Mouse (Mus musculus) liver (tissue): Measurements from ENCODE around the gene Ccdc71l.
A peak's percentile ranks its signal among the peaks of the same experiment; 100 is the strongest.

Source experiments
- DNase-seq: peaks from one replicate; pipeline ENCODE4 v3.0.0-alpha.2; 2020; ENCODE audit warnings: mixed read lengths

The Ccdc71l gene

DNA sequence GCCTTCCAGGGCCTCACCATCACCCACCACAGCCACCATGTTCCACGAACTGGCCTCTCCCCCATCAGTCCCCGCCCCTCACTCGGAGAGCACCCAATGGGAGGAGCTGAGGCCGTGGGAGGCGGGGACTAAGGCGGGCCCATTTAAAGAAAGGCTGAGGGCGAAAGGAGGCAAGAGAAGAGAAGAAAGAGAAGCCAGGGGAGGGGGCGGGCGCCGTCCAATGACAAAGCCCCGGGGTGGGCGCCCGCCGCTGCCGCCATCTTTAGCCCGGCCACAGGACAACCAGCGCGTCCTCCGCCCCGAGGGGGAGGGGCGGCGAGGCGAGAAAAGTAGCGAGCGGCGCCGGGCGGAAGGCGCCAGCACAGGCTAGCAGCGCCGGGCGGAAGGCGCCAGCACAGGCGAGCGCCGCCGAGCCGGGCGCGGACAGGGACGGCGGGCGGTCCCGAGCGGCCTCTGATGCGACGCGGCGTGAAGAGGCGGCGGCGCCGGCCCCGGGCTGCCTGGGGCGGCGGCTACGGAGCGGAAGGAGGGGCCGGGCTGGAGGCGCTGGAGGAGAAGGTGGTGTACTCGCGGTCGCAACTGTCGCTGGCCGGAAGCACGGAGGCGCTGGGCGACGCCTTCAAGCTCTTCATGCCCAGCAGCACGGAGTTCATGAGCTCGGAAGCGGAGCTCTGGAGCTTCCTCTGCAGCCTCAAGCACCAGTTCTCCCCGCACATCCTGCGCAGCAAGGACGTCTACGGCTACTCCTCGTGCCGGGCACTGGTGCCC is at the start of gene Ccdc71l:
Gene Ccdc71l (plus strand): TSS at position 177 of the 768 bp plus-strand sequence.
- DNase-seq, result peak; percentile 95

DNA sequence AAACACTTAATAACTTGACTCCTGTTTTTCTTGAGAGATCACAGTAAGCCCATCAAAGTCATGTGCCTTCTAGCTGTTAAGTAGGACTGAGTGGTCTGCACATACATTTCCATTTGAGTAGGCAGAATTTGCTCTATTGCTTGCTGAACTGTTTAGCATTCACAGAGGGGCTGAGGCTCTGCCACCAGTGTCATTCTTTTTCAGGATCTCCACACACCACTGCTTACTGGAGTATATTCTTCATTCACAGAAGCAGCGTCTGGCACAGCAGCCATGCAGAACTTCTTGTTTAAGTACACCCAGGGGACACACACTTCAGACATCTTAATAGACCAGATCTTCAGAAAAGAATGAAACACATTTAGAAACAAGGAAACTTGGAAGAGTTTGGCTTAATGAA is 39.4 kb upstream of the Ccdc71l start:
- no peak for DNase-seq

GRCm38 (mm10) chr12:32343487-32343886 is 35.0 kb upstream of the Ccdc71l start:
- DNase-seq, result no peak

DNA sequence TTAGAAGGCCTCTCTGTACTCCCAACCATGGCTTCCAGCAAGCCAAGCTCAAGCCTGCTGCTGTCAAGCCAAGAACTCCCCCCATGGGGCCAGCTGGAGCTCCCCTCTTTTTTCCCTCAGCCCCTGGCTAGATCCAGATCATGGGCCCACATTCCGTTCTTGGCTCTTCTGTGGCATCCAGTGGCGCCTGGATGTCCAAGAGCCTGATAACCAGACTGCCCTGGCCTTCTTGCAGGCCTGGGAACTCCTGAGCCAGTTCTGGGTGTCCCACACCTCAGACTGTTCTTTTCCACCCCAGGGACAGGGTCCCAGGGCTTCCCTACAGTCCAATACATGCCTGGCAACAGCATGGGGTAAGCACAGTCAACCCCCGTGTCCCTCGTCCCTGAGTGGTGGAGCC is 32.4 kb upstream of the Ccdc71l start:
- DNase-seq, result no peak

DNA sequence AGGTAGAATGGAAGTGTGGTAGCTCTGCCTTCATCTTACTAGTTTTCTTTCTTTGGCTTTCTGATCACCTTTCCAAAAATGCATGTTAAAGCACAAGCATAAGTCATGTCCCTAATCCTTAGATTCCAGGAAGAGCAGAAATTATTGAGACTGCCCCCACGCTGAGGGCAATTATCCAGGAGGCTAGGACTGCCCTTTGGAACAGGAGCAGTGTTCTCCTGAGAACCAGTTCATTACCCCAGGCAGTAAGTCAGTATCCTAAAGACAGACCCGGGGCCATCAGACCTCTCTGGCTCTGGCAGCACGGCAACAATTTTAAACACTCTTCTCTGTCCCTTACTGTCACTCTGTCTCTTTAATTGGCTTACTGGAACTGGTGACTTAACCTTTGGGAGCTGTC is 30.0 kb upstream of the Ccdc71l start:
- no peak for DNase-seq

DNA sequence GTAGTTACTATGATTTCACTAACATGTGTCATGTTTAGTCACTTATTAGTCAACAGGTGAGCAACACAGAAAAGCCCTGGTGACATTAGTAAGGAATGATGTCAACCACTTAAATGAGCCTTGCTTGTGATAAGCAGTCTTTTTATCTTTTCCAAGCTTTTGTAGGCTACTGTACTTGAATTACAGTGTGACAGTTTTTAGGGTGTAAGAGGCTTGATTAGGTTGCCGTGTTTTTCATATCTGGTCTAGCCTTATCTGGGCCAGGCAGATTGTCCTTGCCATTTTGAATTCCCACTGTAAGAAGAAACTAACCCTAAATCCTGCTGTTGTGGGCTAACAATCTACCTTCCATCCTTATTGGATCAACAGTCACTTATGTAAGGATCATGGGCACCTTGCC is 26.6 kb upstream of the Ccdc71l start:
- DNase-seq, result peak; percentile 17

DNA sequence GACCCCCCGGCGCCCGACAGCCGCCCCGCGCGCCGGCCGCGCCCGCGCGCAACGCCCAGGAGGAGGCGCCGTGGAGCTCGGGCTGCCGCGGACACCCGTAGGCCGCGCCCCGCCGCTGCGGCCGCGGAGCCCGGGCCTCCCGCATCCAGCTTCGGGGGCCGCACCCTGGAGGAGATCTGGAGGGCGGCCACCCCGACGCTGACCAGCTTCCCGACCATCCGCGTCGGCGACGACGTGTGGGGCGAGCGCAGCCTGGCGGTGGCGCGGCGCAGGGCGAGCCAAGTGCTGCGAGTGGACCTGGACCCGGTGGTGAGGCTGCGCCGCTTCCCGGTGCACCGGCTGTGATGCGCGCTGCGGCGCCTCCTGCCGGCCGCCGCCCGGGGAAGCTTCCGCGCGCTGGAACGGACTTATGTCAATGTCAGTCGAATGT is 807 bp downstream of the Ccdc71l start:
- DNase-seq, result peak; percentile 93

- no peak for DNase-seq
Measured at GRCm38 (mm10) chr12:32379731-32380130, 1.2 kb downstream of the Ccdc71l start.

GRCm38 (mm10) chr12:32380457-32380856 is 2.0 kb downstream of the Ccdc71l start:
- DNase-seq, result no peak

DNA sequence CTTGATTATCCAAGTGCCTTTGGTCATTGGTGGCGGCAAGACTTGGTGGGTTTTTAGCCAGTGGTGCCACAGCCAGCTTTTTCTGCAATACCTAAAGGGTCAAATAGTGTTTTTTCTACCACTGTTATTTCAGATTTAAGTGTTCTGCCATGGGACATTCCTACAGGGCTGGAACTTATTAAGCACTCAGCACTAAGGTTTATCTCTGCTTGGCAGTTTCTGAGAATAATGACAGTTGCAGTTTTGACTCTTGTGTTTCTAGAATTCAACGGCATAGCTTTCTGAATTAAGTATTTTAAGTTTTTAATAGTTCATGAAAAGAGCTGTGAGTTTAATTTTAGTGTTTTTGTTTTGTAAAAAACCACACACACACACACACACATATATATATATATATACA is 2.5 kb downstream of the Ccdc71l start:
- DNase-seq, result peak; percentile 4

GRCm38 (mm10) chr12:32419537-32419936 is 41.0 kb downstream of the Ccdc71l start:
- DNase-seq, result no peak

DNA sequence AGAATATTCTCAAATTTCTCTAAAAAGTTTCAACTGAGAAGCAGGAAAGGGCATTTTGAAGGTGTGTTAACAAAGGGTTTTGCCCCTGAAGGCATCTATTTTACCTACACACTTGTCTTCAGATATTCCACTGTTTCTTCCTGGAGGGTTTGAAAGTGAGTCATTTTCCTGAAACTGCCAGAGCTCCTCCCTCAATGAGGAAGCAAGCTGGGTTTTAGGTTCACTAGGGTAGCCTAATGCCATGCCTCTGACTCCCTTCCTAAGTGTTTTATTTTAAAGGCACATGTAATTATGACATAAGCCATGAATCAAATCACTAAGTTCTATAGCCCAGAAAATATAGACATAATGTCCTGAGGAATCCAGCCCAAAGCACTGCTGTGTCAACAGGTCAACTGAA is 49.3 kb downstream of the Ccdc71l start:
- no peak for DNase-seq

DNA sequence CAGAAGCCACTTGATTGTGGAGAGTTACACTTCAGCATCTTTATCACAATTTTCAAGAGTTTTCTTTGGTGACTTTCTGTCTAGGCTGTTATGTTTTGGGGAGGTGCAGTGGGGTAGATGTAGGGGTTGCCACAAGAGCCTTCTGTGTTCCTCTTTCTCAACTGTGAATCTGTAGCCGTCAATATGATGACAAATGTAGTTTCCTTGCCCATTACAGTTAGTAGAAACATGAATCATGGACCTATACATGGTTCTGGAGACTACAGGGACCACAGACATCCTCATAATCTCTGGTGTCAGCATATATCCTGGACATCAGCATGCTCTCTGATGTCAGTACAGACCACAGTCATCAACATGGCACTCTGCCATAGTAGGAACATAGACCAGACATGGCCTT is 52.5 kb downstream of the Ccdc71l start:
- DNase-seq, result no peak
